Mouse (Mus musculus) Muller cell, postnatal 12 days (primary cell): ENCODE results near the gene Nfic.

ENCODE experiments used
- DNase-seq: peaks from one replicate; pipeline ENCODE4 v3.0.0-alpha.2; 2015; ENCODE audit errors: inconsistent ontology term

The Nfic gene

DNA sequence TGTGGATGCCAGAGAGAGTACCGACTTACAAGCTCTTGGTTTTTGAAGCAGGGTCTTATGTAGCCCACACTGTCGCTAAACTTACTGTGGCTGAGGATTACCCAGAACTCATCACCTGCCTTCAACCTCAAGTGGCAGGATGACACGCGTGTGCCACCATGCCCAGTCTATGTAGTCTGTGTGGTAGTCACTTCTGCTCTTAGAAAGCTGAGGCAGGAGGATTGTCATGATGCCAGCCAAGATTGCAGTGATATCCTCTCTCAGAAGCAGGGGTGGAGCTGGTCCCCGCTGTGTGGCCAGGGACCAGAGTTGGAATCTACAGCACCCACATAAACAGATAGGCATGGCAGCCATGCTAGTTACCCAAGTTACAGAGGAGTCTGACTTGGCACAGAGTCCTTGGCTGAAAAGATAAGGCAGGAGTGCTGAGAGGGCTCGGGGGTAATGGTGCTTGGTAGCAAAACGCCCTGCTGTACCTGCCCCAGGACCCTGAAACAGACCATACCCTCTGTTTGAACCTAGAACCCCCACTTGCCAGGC lies 30.1 kb upstream of the Nfic start:
- no peak for DNase-seq

DNA sequence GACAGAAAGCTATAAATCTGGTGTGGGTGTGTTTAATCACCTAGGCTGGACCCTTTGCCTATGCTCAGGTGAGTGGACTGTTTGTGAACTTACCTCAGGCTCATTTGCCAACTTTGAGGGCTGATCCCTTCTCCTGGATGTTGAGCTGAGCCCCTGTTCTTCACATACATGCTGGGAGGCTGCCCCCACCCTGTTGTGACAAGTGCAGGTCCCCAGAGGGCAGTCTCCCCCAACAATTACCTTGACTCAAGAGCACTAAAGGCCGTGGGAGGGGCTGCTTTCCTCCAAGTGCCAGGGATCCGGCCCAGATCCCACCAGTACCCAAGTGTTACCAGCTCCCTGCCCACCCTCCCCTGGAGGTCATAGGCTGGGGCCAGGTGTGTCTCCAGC lies 29.6 kb upstream of the Nfic start:
- DNase-seq, result no peak

DNA sequence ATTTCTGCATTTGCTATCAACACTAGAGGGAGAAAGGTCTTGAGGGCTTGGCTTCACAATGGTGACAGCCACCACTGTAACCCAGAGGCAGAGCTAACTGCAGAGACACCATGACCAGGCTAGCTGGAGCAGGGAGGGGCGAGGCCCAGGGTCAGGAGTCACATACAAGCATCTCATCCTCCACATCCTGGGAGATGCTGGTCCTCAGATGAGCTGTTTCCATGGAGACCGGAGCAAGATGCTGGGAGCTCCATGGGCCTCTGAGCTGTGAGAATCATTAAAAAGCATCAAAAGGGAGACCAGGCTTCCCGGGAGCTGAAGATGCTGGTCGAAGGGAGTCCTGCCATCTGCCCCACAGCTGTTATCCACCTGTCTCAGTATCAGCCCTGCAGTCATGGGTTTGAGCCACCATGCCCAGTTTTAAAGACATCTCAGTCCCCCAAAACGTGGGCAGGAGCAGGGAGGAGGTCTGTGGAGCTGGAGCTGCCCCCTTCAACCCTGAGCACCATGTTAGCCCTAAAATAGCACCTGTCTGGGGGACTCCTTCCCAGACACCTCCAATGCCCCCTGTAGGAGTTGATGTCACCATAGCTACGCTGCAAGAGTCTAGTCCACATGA lies 29.1 kb upstream of the Nfic start:
- DNase-seq, result no peak

DNA sequence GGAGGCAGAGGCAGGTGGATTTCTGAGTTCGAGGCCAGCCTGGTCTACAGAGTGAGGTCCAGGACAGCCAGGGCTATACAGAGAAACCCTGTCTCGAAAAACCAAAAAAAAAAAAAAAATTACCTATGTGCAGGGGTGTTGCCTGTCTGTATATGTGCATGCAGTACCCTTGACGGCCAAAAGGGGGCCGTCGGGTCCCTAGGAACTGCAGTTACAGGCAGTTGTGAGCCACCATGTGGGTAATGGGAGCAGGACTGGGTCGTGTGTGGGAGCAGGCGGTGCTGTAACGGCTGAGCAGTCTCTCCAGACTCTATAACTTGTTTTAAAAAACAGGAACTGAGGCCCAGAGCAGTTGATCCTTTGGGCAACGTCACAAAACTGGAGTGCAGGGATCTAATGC lies 28.5 kb upstream of the Nfic start:
- no peak for DNase-seq

DNA sequence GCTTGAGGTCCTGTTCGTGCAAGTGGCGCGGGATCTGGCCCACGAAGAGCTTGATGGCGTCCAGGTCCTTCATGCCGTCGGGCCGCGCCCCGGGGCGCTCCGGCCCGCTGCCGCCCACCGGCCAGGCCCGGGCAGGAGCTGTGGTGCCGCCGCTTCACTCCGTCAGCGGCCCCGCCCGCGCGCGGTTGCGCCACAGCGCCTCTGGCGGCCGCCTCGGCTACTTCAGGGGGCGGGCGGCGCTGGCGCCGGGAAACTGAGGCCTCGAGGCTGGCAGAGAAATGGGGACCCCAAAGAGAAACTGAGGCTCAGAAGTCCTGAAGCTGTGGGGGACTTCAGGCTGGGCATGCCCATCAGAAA lies 27.1 kb upstream of the Nfic start, which contains the start of gene Celf5:
Gene Celf5, minus strand, starts transcription at position 177 of the 357 bp plus-strand sequence.
- peak; percentile 62 for DNase-seq

DNA sequence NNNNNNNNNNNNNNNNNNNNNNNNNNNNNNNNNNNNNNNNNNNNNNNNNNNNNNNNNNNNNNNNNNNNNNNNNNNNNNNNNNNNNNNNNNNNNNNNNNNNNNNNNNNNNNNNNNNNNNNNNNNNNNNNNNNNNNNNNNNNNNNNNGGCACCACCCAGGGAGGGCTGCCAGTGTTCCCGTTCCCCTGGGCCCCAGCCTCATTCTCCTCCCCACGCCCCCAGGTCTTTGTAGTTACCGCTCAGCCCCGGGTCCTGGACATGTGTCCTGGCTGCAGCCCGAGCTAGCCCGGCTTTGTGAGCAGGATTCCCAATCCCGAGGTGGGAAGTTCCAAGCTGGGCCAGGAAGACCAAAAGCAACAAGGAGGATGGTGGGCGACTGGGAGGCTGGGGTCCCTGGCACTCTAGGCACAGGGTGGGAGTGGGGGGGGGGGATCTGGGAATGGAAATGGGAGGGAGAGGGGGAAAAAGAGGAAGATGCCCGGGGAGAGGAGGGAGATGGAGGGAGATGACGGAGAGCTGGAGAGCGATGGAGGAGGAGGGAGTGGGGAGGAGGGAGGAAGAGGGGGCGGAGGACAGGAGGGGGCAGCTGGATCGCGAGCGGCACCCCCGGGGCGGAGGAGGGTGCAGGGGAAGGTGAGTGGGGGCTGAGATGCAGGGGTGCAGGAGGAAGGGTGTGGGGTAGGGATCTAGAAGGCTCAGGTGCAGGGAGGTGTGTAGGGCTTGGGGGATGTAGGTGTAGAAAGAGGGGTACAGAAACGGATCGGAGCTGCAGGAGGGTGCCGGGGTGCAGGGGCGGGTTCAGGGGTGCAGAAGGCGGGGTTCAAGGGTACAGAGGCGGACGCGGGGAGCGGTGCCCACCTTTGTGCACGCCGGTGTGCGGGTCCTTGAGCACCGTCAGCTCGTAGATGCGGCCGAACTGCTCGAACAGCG lies 26.4 kb upstream of the Nfic start:
- no peak for DNase-seq

DNA sequence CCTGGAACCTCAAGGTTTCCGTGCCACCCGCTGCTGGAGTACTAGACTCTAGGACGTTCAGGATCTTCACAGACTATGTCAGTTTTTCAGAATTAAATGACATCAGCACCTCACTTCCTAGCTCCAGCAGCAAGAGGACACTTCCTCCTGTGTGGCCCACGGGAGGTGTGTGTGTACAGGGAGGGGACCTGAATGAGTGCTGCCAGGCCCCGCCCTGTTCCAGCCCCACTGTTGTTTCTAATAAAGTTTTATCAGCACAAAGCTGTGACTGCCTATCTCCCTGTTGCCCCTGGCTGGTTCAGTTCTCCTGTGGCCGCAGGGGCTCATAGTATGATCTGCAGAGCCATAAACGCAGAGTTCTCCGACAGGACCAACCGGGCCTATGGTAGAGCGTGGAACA lies 19.0 kb upstream of the Nfic start:
- DNase-seq, result no peak

DNA sequence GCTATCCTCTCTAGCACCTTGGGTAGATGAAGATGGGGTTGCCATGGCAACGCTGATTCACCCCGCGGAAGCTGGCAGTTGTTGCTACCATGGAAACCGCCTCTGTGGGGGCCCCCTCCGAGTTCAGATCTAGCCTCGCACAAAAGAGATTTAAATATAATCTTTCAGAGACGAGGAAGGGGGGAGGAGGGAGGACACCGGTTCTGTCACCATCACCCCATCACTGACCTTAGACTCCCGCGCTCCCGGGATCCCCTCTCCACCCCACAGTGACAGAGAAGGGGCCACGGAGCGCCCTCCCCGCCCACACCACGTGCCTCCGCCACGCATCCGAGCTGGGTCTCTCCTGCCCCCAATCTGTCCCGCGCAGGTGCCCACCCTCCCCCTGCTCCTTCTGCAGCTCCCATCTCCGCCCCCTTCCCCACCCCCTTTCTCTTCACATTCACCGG lies 17.6 kb upstream of the Nfic start:
- DNase-seq, result no peak

DNA sequence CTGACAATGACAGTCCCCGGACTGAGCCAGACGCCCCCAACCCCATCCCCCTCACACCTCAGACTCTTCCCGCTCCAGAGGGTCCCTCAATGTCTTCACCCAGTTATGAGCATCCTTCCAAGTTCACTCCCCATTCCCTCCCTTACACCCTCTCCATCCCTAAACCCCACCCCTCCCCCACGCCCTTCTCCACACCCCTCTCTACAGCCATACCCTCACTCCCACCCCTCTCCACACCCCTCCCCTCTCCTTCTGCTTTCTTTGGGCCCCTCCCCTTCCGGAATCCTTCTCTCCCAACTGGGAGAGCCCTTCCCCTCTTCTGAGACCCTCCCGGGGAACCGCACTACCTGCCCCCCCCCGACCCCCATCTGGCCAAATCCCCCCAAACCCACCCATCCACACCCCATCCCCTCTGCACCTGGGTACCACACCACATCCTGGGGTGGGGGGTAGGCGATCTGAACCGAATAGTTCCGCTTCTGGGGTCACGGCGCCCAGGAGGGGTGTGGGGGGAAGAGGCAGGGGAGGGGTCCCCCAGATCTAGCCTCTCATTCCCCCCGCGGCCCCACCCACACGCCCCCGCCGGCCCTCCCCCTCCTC lies 17.1 kb upstream of the Nfic start:
- DNase-seq, result no peak

DNA sequence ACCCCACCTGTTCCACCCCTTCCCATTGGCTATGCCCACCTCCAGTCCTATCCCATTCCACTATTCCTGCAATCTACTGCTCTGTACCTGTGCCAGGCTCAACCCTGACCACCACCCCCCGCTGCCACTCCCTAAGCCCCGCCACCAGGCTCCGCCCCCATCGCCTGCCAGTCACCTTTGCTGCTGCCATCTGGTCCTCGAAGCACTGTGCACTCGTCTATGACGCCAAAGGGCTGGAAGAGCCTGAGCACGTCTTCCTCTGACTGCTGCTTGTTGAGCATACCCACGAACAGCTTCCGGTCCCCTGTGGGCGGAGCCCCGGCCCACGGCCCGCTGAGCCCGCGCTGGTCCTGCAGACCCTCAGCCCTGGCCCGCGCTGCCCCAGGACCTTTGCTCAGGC lies 15.0 kb upstream of the Nfic start:
- DNase-seq, result no peak

DNA sequence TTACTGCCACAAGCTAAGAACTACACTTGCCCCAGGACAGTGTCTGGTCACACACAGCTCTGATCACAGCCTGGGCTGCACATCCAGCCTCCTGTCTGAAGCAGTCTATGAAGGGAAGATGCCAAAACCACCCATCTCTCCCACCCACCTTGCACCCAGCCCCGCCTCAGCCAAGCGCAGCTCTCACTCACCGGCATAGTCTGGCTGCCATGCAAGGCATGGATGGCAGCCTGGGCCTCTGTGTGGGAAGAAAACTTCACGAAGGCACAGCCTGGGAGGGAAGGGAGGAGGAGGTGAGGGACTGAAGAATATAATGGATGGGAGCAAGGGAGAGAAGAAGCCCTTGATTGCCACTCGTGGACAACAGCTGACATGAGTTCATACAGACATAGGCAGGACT lies 13.8 kb upstream of the Nfic start:
- no peak for DNase-seq

DNA sequence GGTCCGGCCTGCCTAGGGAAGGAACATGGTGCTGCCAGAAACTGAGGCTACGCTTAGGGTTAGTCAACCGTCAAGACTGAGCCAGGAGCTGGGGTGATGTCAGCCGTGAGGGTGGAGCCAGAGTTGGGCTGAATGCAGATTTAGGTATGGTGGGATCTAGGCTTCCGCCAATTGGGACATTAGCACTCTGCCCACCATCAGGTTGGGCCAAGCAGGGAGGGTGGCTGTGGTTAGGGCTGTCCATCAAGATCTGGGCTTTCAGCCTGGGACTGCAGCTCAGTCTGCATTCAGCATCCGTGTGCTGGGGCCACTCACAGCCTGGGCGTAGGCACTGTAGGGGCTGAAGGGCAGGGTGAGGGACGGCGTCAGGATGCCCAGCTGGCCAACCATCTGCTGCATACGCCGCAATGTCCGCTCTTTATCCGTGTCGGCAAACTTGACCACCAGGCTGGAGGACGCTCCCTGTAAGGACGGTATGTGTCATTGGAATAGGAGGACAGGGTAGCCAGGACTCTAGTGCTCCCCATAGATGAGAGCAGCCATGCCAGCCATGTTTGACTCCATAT lies 12.3 kb upstream of the Nfic start:
- no peak for DNase-seq

DNA sequence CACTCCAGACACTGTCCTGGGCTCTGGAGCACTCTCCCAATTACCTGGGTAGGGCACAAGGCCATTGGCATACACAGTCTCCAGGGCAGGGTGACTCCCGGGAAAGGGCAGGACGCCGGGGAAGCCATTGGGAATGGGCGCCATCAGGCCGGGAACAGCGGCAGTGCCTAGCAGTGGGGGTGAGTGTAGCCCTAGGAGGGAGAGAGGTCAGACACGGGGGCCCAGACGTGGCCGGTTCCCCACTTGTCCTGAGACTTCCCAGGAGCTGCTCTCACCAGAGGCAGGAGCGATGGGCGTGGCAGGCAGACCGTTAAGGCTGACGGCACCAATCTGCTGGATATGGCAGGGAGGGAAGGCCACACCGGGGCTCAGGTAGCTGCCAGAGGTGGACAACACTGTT lies 11.4 kb upstream of the Nfic start:
- no peak for DNase-seq

DNA sequence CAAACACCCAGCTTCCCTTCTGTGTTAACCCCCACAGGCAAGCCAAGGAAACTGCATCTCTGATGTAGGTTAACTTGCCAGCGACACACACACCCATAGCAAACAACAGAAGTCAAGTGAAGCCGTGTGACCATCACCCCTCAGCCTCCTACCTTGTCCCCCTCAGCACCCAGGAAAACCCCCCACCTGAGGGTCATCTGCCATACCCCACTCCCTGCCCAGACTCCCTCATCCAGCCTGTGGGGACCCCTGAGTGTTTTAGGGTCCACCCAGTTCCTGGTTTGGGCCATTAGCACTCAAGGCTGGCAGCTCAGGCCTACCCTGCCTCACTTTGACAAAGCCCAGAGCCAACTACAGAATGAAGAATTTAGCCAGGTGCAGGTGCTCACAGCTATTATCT lies 10.6 kb upstream of the Nfic start:
- DNase-seq, result no peak

DNA sequence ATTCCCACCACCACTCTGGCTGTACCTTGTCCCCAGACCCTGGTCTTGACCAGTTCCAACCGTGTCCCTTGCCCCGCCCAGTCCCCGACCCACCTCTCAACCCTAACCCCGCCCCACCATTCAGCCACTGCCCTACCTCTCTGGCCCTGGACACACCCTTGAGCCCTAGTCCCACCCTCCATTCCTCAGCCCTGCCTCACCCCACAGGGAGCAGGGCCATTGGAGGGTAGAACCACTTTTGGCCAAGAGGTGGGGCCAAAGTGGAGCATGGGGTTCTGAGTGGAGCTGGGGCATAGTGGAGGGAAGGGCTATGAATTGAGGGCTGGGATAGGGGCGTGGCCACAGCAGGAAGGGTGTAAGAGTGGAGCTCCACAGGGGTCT lies 9.8 kb upstream of the Nfic start:
- DNase-seq, result no peak

DNA sequence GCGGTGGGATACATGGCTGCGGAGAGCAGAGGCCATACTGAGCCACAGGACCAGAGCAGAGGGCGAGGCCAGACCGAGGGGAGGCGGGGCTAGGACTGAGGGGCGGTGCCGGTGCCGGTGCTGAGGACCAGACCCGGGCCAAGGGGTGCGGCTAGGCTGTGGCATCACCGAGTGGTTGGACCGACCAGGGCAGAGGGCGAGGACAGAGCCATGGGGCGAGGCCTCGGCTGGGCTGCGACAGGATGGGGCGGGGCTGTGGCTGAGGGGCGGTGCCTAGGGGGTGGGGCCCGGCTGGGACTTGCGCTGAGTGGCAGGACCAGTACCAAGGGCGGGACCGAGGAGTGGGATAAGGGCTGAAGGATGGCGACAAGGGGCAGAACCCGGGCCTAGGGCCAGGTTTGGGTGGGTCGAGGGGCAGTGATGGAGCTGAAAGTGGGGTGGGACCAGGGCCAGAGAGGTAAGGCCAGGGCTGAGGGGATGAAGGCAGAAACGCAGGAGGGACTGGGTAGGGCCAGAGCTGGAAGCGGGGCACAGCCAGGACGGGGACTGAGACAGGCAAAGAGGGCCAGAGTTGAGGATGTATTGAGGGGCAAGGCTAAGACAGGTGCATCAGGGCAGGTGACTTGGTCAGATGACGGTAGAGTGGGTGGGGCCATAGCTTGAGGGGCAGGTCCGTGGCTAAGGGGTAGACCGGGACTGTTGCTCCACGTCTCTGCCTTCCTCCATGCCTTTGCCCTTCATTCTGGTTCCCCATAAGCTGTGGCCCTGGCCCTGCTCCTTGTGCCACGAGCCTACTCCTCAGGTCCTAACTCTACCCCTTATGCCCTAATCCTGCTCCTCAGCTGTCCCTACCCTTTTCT lies 9.2 kb upstream of the Nfic start:
- peak; percentile 86 for DNase-seq

DNA sequence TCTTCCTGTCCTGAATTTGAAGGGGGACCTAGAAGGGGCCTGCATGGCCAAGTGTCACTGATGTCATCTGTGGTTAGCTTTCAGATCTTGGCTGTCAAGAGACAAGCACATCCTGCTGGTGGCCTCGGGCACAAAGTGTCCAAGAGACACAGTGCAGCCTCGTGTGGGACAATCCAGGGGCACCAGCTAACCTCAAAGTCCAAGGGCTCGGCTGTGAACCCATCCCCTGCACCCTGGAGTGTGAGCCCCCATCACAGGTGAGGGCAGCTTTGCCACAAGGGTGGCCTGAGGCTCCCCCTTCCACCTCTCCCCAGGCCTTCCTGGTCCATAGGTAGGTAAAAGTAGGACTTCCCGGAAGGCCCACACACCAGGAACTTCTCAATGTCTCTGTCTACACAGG lies 8.1 kb upstream of the Nfic start:
- DNase-seq, result no peak

DNA sequence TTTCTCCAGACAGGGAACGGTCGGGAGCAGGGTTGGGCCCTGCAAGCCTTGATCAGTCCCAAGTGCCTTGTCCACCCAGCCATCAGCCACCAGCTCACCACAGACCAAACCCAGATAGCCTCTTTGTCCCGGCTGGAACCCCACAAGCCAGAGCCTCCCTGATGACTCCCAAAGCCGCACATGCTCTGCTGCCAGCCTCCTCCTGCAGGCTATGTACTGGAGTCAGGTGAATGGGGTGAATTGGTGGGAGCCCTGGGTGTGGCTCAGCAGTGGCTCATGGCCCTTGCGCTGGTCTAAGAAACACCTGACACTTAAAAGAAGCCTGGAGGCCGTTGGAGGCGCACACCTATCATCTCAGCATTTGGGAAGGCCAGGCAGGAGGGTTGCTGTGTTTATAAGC lies 7.5 kb upstream of the Nfic start:
- no peak for DNase-seq

DNA sequence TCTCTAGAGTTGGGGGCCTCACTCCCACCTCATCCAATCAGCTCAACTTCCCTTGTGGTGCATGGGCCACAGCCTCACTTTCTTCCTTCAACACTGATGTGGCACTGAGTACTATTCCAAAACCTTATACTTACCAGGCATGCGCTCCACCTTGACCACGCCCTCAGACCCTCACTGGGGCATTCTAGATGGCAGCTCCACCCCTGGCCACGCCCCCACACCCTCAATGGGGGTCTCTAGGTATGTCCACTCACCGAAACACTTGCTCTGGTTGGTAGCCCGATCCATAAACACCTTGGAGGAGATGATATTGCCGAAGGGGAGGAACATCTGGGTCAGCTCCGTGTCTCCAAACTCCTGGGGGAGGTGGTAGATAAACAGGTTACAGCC lies 7.0 kb upstream of the Nfic start:
- no peak for DNase-seq

DNA sequence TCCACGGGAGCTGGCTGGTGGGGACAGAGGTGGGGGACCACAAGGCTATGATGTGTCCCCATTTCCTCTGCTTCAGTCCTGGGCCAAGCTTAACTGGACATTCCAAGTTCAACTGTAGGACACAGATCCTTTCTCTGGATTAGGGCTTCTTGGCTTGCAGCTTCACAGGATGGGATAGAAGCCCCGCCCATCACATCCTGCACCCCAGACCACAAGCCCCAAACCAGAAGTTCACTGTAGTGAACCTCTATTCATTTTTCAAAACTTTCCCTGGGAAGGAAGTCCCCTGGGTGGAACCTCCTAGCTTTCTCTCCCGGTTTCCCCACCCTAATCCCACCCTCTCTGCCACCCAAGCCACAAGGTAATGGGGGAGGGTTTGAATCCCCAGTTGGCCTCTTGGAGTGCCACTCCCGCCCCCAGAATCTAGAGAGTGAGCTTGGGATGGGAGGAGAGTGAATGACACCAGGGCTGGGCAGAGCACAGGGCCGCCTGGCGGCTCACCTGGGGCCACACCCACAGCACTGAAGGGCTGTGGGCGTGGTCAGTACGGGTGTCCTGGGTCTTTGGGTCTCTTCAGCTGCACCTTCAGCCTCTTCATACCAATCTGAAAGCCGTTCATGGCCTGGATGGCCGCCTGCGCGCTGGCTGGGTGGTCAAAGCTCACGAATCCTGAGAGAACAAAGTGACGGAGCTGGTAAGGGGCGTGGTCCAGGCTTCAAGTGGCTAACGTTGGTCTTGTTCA lies 6.4 kb upstream of the Nfic start:
- DNase-seq, result no peak

DNA sequence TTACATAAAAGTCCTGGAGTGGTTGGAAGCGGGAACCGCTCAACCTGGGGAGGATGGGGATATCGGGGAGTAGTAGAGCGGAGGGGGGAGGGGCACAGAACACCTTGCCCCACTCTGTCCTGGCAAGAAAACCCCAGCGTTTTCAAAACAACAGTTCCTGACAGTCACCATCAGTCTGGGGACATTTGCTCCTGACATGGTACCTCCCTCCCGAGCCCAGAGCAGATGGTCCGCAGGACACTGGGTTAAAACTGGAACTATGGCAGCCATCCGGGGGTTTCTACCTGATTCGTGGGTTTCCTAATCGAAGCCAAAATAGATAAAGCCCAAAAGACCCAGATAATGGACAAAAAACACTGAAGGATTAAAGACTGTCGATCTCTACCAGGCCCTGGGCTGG lies 5.5 kb upstream of the Nfic start:
- DNase-seq, result no peak
